Mouse (Mus musculus) stomach, postnatal 0 days (tissue): Measurements from ENCODE around the gene Kcnj3.

Experiments used
- CTCF ChIP-seq: IDR thresholded peaks from 2 replicates; pipeline ENCODE4 v1.5.1; 2016; ENCODE audit warnings: antibody characterized with exemption, low read depth, mild to moderate bottlenecking, moderate library complexity
- EP300 ChIP-seq: optimal IDR thresholded peaks from 2 replicates; pipeline ENCODE3; 2016; ENCODE audit warnings: antibody characterized with exemption

- TF ChIP-seq CTCF (no peak), EP300 (no peak)
Measured at GRCm38 (mm10) chr2:55436261-55437006, 664 bp downstream of the Kcnj3 start.
